Mouse (Mus musculus): Measurements from ENCODE around the gene Rnf220. TPM values are rescaled to one million over a fixed set of nuclear protein-coding genes. Genes with fewer than 3 reads are reported as not detected.

The Rnf220 gene
- total RNA-seq, 2 experiments from 2014 or later, result 6.3 to 22.1 TPM

- no peak for ATAC-seq (replicated peaks; ENCODE audit: low FRiP score, poor library complexity, severe bottlenecking)
Observed at GRCm38 (mm10) chr4:117356223-117356622, 140.6 kb downstream of the Rnf220 start.

- no peak for ATAC-seq (replicated peaks; ENCODE audit: low FRiP score, poor library complexity, severe bottlenecking)
Observed at GRCm38 (mm10) chr4:117354651-117355050, 142.2 kb downstream of the Rnf220 start.

- no peak for ATAC-seq (replicated peaks; ENCODE audit: low FRiP score, poor library complexity, severe bottlenecking)
Observed at GRCm38 (mm10) chr4:117352957-117353356, 143.9 kb downstream of the Rnf220 start.

- no peak for ATAC-seq (replicated peaks; ENCODE audit: low FRiP score, poor library complexity, severe bottlenecking)
Observed at GRCm38 (mm10) chr4:117352071-117352470, 144.8 kb downstream of the Rnf220 start.

- no peak for ATAC-seq (replicated peaks; ENCODE audit: low FRiP score, poor library complexity, severe bottlenecking)
Observed at GRCm38 (mm10) chr4:117350139-117350693, 146.6 kb downstream of the Rnf220 start.

- ATAC-seq (replicated peaks; ENCODE audit: low FRiP score, poor library complexity, severe bottlenecking), result no peak
Observed at GRCm38 (mm10) chr4:117349327-117349726, 147.5 kb downstream of the Rnf220 start.

- 0 out of 2 replicates have a peak, but pooled peaks have one; percentile 53 for ATAC-seq (replicated peaks; ENCODE audit: low FRiP score, poor library complexity, severe bottlenecking)
Observed at GRCm38 (mm10) chr4:117346025-117346424, 150.8 kb downstream of the Rnf220 start.

- no peak for ATAC-seq (replicated peaks; ENCODE audit: low FRiP score, poor library complexity, severe bottlenecking)
Observed at GRCm38 (mm10) chr4:117343385-117343784, 153.5 kb downstream of the Rnf220 start.

- no peak for ATAC-seq (replicated peaks; ENCODE audit: low FRiP score, poor library complexity, severe bottlenecking)
Observed at GRCm38 (mm10) chr4:117342751-117343150, 154.1 kb downstream of the Rnf220 start.

GRCm38 (mm10) chr4:117341282-117341681 is 155.6 kb downstream of the Rnf220 start:
- ATAC-seq (replicated peaks; ENCODE audit: low FRiP score, poor library complexity, severe bottlenecking), result no peak

- no peak for ATAC-seq (replicated peaks; ENCODE audit: low FRiP score, poor library complexity, severe bottlenecking)
Observed at GRCm38 (mm10) chr4:117339796-117340195, 157.1 kb downstream of the Rnf220 start.

- ATAC-seq (replicated peaks; ENCODE audit: low FRiP score, poor library complexity, severe bottlenecking), result no peak
Observed at GRCm38 (mm10) chr4:117330836-117331475, 165.9 kb downstream of the Rnf220 start.

- ATAC-seq (replicated peaks; ENCODE audit: low FRiP score, poor library complexity, severe bottlenecking), result no peak
Observed at GRCm38 (mm10) chr4:117330132-117330531, 166.7 kb downstream of the Rnf220 start.

- ATAC-seq (replicated peaks; ENCODE audit: low FRiP score, poor library complexity, severe bottlenecking), result no peak
Observed at GRCm38 (mm10) chr4:117326915-117327314, 169.9 kb downstream of the Rnf220 start.

GRCm38 (mm10) chr4:117325076-117325475 is 171.8 kb downstream of the Rnf220 start:
- no peak for ATAC-seq (replicated peaks; ENCODE audit: low FRiP score, poor library complexity, severe bottlenecking)

GRCm38 (mm10) chr4:117323515-117324344 is 173.1 kb downstream of the Rnf220 start:
- ATAC-seq (replicated peaks; ENCODE audit: low FRiP score, poor library complexity, severe bottlenecking), result no peak

GRCm38 (mm10) chr4:117321011-117321410 is 175.8 kb downstream of the Rnf220 start:
- no peak for ATAC-seq (replicated peaks; ENCODE audit: low FRiP score, poor library complexity, severe bottlenecking)

- ATAC-seq (replicated peaks; ENCODE audit: low FRiP score, poor library complexity, severe bottlenecking), result no peak
Observed at GRCm38 (mm10) chr4:117318508-117318907, 178.3 kb downstream of the Rnf220 start.

GRCm38 (mm10) chr4:117317701-117318190 is 179.1 kb downstream of the Rnf220 start:
- no peak for ATAC-seq (replicated peaks; ENCODE audit: low FRiP score, poor library complexity, severe bottlenecking)

- no peak for ATAC-seq (replicated peaks; ENCODE audit: low FRiP score, poor library complexity, severe bottlenecking)
Observed at GRCm38 (mm10) chr4:117316800-117317199, 180.1 kb downstream of the Rnf220 start.
